Mouse (Mus musculus) lung, embryonic 16.5 days (tissue): Measurements from ENCODE around the gene Slc7a5. TPM values are rescaled to one million over a fixed set of nuclear protein-coding genes. Genes with fewer than 3 reads are reported as not detected.

Experiments
- polyA plus RNA-seq: library from polyadenylated mRNA; unstranded; fragments of >200 nt; fragmentation: Nextera tagmentation; extraction: Ambion mirVana; gene quantifications from 2 replicates; pipeline ENCODE4 v1.2.1, GENCODE M21; 2015

Slc7a5 gene
- polyA plus RNA-seq, 1 experiment from 2014 or later, result 10.7 TPM

Other genes starting within 250 kb of the Slc7a5 start
- 0.38 and 0.50 TPM in 2 replicates for gene Jph3, start 178.1 kb downstream of the Slc7a5 start, polyA plus RNA-seq
- 33.2 and 34.6 TPM in 2 replicates for gene Klhdc4, start 78.1 kb downstream of the Slc7a5 start, polyA plus RNA-seq
- gene Car5a, start 37.2 kb upstream of the Slc7a5 start, polyA plus RNA-seq, result not detected in 2 replicates
- 50.7 and 53.0 TPM in 2 replicates for gene Banp, start 42.1 kb upstream of the Slc7a5 start, polyA plus RNA-seq